Mouse (Mus musculus): ENCODE data around the gene Exoc6b. TPM values are rescaled to one million over a fixed set of nuclear protein-coding genes. Genes with fewer than 3 reads are reported as not detected.

The Exoc6b gene
- polyA plus RNA-seq, 1 experiment = 5.8 TPM

- WGBS = 50% methylated on average over 8 of the region's 8 CpGs
- TF ChIP-seq POLR2A (IDR thresholded peaks at IDR 0.05; ENCODE audit: borderline replicate concordance, control insufficient read depth, low read depth, low read length) (no peak), CTCF (IDR thresholded peaks at IDR 0.05; ENCODE audit: control insufficient read depth, insufficient read depth, low read length) (no peak)
- H3K4me1 ChIP-seq (ENCODE audit: control insufficient read depth, insufficient read depth, low read length) = no peaks in the 10 kb centered on the region
- no peak overlapping the region for H3K4me3 ChIP-seq (replicated peaks; ENCODE audit: control insufficient read depth, low read depth, low read length)
- H3K27ac ChIP-seq (ENCODE audit: control insufficient read depth, insufficient read depth, low read depth, low read length, poor library complexity) = no peak overlapping the region
Observed at GRCm38 (mm10) chr6:84579508-84579907, 489.8 kb downstream of the Exoc6b start.

GRCm38 (mm10) chr6:84578928-84579327 lies 490.4 kb downstream of the Exoc6b start:
- Histone ChIP-seq H3K4me3 (replicated peaks; ENCODE audit: control insufficient read depth, low read depth, low read length) (no peak overlapping the region), H3K27ac (ENCODE audit: control insufficient read depth, insufficient read depth, low read depth, low read length, poor library complexity) (no peak overlapping the region), H3K4me1 (ENCODE audit: control insufficient read depth, insufficient read depth, low read length) (no peaks in the 10 kb centered on the region)
- 20% methylated on average over 5 of the region's 5 CpGs for WGBS
- TF ChIP-seq POLR2A (IDR thresholded peaks at IDR 0.05; ENCODE audit: borderline replicate concordance, control insufficient read depth, low read depth, low read length) = no peak
- TF ChIP-seq CTCF (IDR thresholded peaks at IDR 0.05; ENCODE audit: control insufficient read depth, insufficient read depth, low read length) = peak; percentile 43; the same call in 1 of the 2 replicates

GRCm38 (mm10) chr6:84577898-84578297 lies 491.4 kb downstream of the Exoc6b start:
- no peak overlapping the region for H3K27ac ChIP-seq (ENCODE audit: control insufficient read depth, insufficient read depth, low read depth, low read length, poor library complexity)
- no peak overlapping the region for H3K4me3 ChIP-seq (replicated peaks; ENCODE audit: control insufficient read depth, low read depth, low read length)
- WGBS = 65% methylated on average over 4 of the region's 4 CpGs
- TF ChIP-seq POLR2A (IDR thresholded peaks at IDR 0.05; ENCODE audit: borderline replicate concordance, control insufficient read depth, low read depth, low read length) = no peak
- no peak for TF ChIP-seq CTCF (IDR thresholded peaks at IDR 0.05; ENCODE audit: control insufficient read depth, insufficient read depth, low read length)
- H3K4me1 ChIP-seq (ENCODE audit: control insufficient read depth, insufficient read depth, low read length) = no peaks in the 10 kb centered on the region

- no peak overlapping the region for H3K4me3 ChIP-seq (replicated peaks; ENCODE audit: control insufficient read depth, low read depth, low read length)
- no peak overlapping the region for H3K27ac ChIP-seq (ENCODE audit: control insufficient read depth, insufficient read depth, low read depth, low read length, poor library complexity)
- H3K4me1 ChIP-seq (ENCODE audit: control insufficient read depth, insufficient read depth, low read length) = no peaks in the 10 kb centered on the region; the same call in 1 of the 2 replicates
- 81% methylated on average over 25 of the region's 25 CpGs for WGBS
- TF ChIP-seq CTCF (IDR thresholded peaks at IDR 0.05; ENCODE audit: control insufficient read depth, insufficient read depth, low read length) = no peak
- no peak for TF ChIP-seq POLR2A (IDR thresholded peaks at IDR 0.05; ENCODE audit: borderline replicate concordance, control insufficient read depth, low read depth, low read length)
Observed at GRCm38 (mm10) chr6:84573905-84574660, 495.2 kb downstream of the Exoc6b start.

GRCm38 (mm10) chr6:84570039-84570438 lies 499.3 kb downstream of the Exoc6b start:
- no peak for TF ChIP-seq CTCF (IDR thresholded peaks at IDR 0.05; ENCODE audit: control insufficient read depth, insufficient read depth, low read length)
- TF ChIP-seq POLR2A (IDR thresholded peaks at IDR 0.05; ENCODE audit: borderline replicate concordance, control insufficient read depth, low read depth, low read length) = no peak
- no peak overlapping the region for H3K27ac ChIP-seq (ENCODE audit: control insufficient read depth, insufficient read depth, low read depth, low read length, poor library complexity)
- H3K4me1 ChIP-seq (ENCODE audit: control insufficient read depth, insufficient read depth, low read length) = peaks cover 2% of the 10 kb centered on the region; the same call in 1 of the 2 replicates
- WGBS = 73% methylated on average over 3 of the region's 3 CpGs
- H3K4me3 ChIP-seq (replicated peaks; ENCODE audit: control insufficient read depth, low read depth, low read length) = no peak overlapping the region

GRCm38 (mm10) chr6:84569590-84569989 lies 499.7 kb downstream of the Exoc6b start:
- Histone ChIP-seq H3K27ac (ENCODE audit: control insufficient read depth, insufficient read depth, low read depth, low read length, poor library complexity) (no peak overlapping the region), H3K4me1 (ENCODE audit: control insufficient read depth, insufficient read depth, low read length) (peaks cover 2% of the 10 kb centered on the region; the same call in 1 of the 2 replicates), H3K4me3 (replicated peaks; ENCODE audit: control insufficient read depth, low read depth, low read length) (no peak overlapping the region)
- TF ChIP-seq POLR2A (IDR thresholded peaks at IDR 0.05; ENCODE audit: borderline replicate concordance, control insufficient read depth, low read depth, low read length) (no peak), CTCF (IDR thresholded peaks at IDR 0.05; ENCODE audit: control insufficient read depth, insufficient read depth, low read length) (no peak)

- TF ChIP-seq CTCF (IDR thresholded peaks at IDR 0.05; ENCODE audit: control insufficient read depth, insufficient read depth, low read length) (no peak), POLR2A (IDR thresholded peaks at IDR 0.05; ENCODE audit: borderline replicate concordance, control insufficient read depth, low read depth, low read length) (no peak)
- Histone ChIP-seq H3K4me1 (ENCODE audit: control insufficient read depth, insufficient read depth, low read length) (peaks cover 2% of the 10 kb centered on the region; the same call in 1 of the 2 replicates), H3K27ac (ENCODE audit: control insufficient read depth, insufficient read depth, low read depth, low read length, poor library complexity) (no peak overlapping the region), H3K4me3 (replicated peaks; ENCODE audit: control insufficient read depth, low read depth, low read length) (no peak overlapping the region)
- 4% methylated on average over 6 of the region's 6 CpGs for WGBS
Observed at GRCm38 (mm10) chr6:84568880-84569279, 500.4 kb downstream of the Exoc6b start.

Other genes starting within 250 kb of the Exoc6b start
- 13.5 and 18.0 TPM in 2 replicates for gene Spr, start 68.3 kb upstream of the Exoc6b start, polyA plus RNA-seq (2011; ENCODE audit: insufficient read depth, insufficient read length, low replicate concordance, missing spikeins)
- not detected in 2 replicates for gene Emx1, start 117.9 kb upstream of the Exoc6b start, polyA plus RNA-seq (2011; ENCODE audit: insufficient read depth, insufficient read length, low replicate concordance, missing spikeins)

Data from bone marrow, adult 2 months (tissue).